Mouse (Mus musculus) myocyte (in vitro differentiated cells): Measurements from ENCODE around the gene Nfe2. TPM values are rescaled to one million over a fixed set of nuclear protein-coding genes. Genes with fewer than 3 reads are reported as not detected.

Experiments used
- H3K27me3 ChIP-seq: one replicate; pipeline ENCODE4 v1.6.1; 2011; ENCODE audit not compliant: control insufficient read depth, insufficient read depth, insufficient read length
- H3K36me3 ChIP-seq: one replicate; pipeline ENCODE4 v1.6.1; 2011; ENCODE audit not compliant: control insufficient read depth, insufficient read depth
- H3K4me2 ChIP-seq: one replicate; pipeline ENCODE4 v1.6.1; 2011; ENCODE audit warnings: low read depth, control low read depth
- H3K4me3 ChIP-seq: one replicate; pipeline ENCODE4 v1.5.1; 2011; ENCODE audit warnings: mild to moderate bottlenecking, control low read depth, moderate library complexity
- H3K79me2 ChIP-seq: one replicate; pipeline ENCODE4 v1.6.1; 2011; ENCODE audit not compliant: control insufficient read depth, insufficient read depth
- H3ac ChIP-seq: one replicate; pipeline ENCODE4 v1.6.1; 2011; ENCODE audit not compliant: control insufficient read depth, insufficient read length
- CEBPB ChIP-seq: IDR thresholded peaks from 2 replicates; pipeline ENCODE4 v1.6.1; 2011; ENCODE audit warnings: mild to moderate bottlenecking, moderate library complexity; ENCODE audit not compliant: poor library complexity, insufficient read depth, severe bottlenecking
- E2F4 ChIP-seq: IDR thresholded peaks from one replicate; pipeline ENCODE4 v1.6.1; 2011; ENCODE audit warnings: mild to moderate bottlenecking, control low read depth, moderate library complexity; ENCODE audit not compliant: insufficient read depth
- MAX ChIP-seq: IDR thresholded peaks from one replicate; pipeline ENCODE4 v1.6.1; 2011; ENCODE audit warnings: low read depth, mild to moderate bottlenecking, control low read depth
- MYOD1 ChIP-seq, 3 experiments: IDR thresholded peaks; one replicate each; pipeline ENCODE4 v1.6.1; 2011; ENCODE audit warnings: control low read depth in 2 of 3, low read depth in 2 of 3, mild to moderate bottlenecking in 2 of 3, moderate library complexity in 1 of 3; ENCODE audit not compliant: insufficient read length in 2 of 3, control insufficient read depth in 1 of 3
- MYOG ChIP-seq, 3 experiments: IDR thresholded peaks; one replicate each; pipeline ENCODE4 v1.6.1; 2011; ENCODE audit warnings: control low read depth in 2 of 3, low read depth in 2 of 3, mild to moderate bottlenecking in 2 of 3; ENCODE audit not compliant: insufficient read length in 2 of 3, control insufficient read depth in 1 of 3, insufficient read depth in 1 of 3
- POLR2A ChIP-seq: IDR thresholded peaks from one replicate; pipeline ENCODE4 v1.6.1; 2011; ENCODE audit warnings: low read depth, mild to moderate bottlenecking, control low read depth, moderate library complexity; ENCODE audit not compliant: insufficient read length
- POLR2AphosphoS2 ChIP-seq: IDR thresholded peaks from one replicate; pipeline ENCODE4 v1.6.1; 2011; ENCODE audit warnings: low read depth, control low read depth; ENCODE audit not compliant: insufficient read length
- REST ChIP-seq: IDR thresholded peaks from one replicate; pipeline ENCODE4 v1.6.1; 2011; ENCODE audit warnings: mild to moderate bottlenecking, control low read depth, moderate library complexity; ENCODE audit not compliant: insufficient read depth, insufficient read length
- SRF ChIP-seq: IDR thresholded peaks from one replicate; pipeline ENCODE4 v1.6.1; 2011; ENCODE audit warnings: low read depth; ENCODE audit not compliant: control insufficient read depth, insufficient read length
- TCF12 ChIP-seq: IDR thresholded peaks from one replicate; pipeline ENCODE4 v1.6.1; 2011; ENCODE audit warnings: mild to moderate bottlenecking, control low read depth; ENCODE audit not compliant: poor library complexity, insufficient read depth, severe bottlenecking
- TCF3 ChIP-seq: IDR thresholded peaks from one replicate; pipeline ENCODE4 v1.6.1; 2011; ENCODE audit warnings: low read depth, control low read depth; ENCODE audit not compliant: insufficient read length
- USF1 ChIP-seq: IDR thresholded peaks from one replicate; pipeline ENCODE4 v1.6.1; 2011; ENCODE audit warnings: low read depth, mild to moderate bottlenecking, control low read depth, moderate library complexity
- polyA plus RNA-seq: library from polyadenylated mRNA; unstranded; fragments of >200 nt; fragmentation: generic; extraction: Trizol; gene quantifications from one replicate; pipeline ENCODE4 v1.2.1, GENCODE M21; 2012; ENCODE audit warnings: missing spikeins

Nfe2 gene
- polyA plus RNA-seq, 1 experiment: 0.42 TPM

- H3K79me2 ChIP-seq: no peaks in the 10 kb centered on the region
- H3K4me2 ChIP-seq: no peak overlapping the region
- no peak for TF ChIP-seq CEBPB
- TF ChIP-seq SRF: no peak
- TF ChIP-seq POLR2AphosphoS2: no peak
- TF ChIP-seq POLR2A: no peak
- no peak for TF ChIP-seq TCF12
- no peak for TF ChIP-seq USF1
- no peak for TF ChIP-seq E2F4
- TF ChIP-seq TCF3: no peak
- no peak for TF ChIP-seq MAX
- TF ChIP-seq MYOG (IDR thresholded peaks at IDR 0.05; ENCODE audit: control insufficient read depth in 1 of 3, insufficient read depth in 1 of 3, insufficient read length in 2 of 3, low read depth in 2 of 3): no peak
- H3K36me3 ChIP-seq: peaks cover 47% of the 10 kb centered on the region
- H3K4me3 ChIP-seq: no peak overlapping the region
- no peaks in the 10 kb centered on the region for H3K27me3 ChIP-seq
- no peak overlapping the region for H3ac ChIP-seq
These were observed 39.1 kb upstream of the Nfe2 start for GRCm38 (mm10) chr15:103297313-103297712.

GRCm38 (mm10) chr15:103295851-103296250 is 37.6 kb upstream of the Nfe2 start:
- Histone ChIP-seq H3K27me3 (no peaks in the 10 kb centered on the region), H3K4me3 (no peak overlapping the region), H3ac (no peak overlapping the region), H3K79me2 (no peaks in the 10 kb centered on the region), H3K4me2 (no peak overlapping the region), H3K36me3 (peaks cover 53% of the 10 kb centered on the region)
- TF ChIP-seq E2F4 (no peak), TCF3 (no peak), MYOG (IDR thresholded peaks at IDR 0.05; ENCODE audit: control insufficient read depth in 1 of 3, insufficient read depth in 1 of 3, insufficient read length in 2 of 3, low read depth in 2 of 3) (no peak), MYOD1 (IDR thresholded peaks at IDR 0.05; ENCODE audit: control insufficient read depth in 1 of 3, insufficient read length in 2 of 3, low read depth in 2 of 3) (peak in 1 of 3 experiments; percentile 26), POLR2A (no peak), POLR2AphosphoS2 (no peak), TCF12 (no peak)

GRCm38 (mm10) chr15:103294649-103295048 is 36.4 kb upstream of the Nfe2 start:
- Histone ChIP-seq H3K36me3 (peaks cover 65% of the 10 kb centered on the region), H3K4me2 (no peak overlapping the region), H3K79me2 (no peaks in the 10 kb centered on the region), H3ac (no peak overlapping the region), H3K27me3 (no peaks in the 10 kb centered on the region), H3K4me3 (no peak overlapping the region)
- TF ChIP-seq POLR2AphosphoS2: no peak
- TF ChIP-seq CEBPB: no peak
- TF ChIP-seq MAX: no peak
- no peak for TF ChIP-seq USF1
- no peak for TF ChIP-seq TCF12
- no peak for TF ChIP-seq MYOG (IDR thresholded peaks at IDR 0.05; ENCODE audit: control insufficient read depth in 1 of 3, insufficient read depth in 1 of 3, insufficient read length in 2 of 3, low read depth in 2 of 3)
- TF ChIP-seq REST: no peak
- TF ChIP-seq E2F4: no peak
- TF ChIP-seq TCF3: no peak
- TF ChIP-seq POLR2A: no peak
- no peak for TF ChIP-seq MYOD1 (IDR thresholded peaks at IDR 0.05; ENCODE audit: control insufficient read depth in 1 of 3, insufficient read length in 2 of 3, low read depth in 2 of 3)

GRCm38 (mm10) chr15:103293375-103293774 is 35.2 kb upstream of the Nfe2 start:
- Histone ChIP-seq H3K4me3 (no peak overlapping the region), H3K36me3 (peaks cover 62% of the 10 kb centered on the region), H3K27me3 (no peaks in the 10 kb centered on the region), H3K4me2 (no peak overlapping the region), H3K79me2 (peaks cover 5% of the 10 kb centered on the region), H3ac (no peak overlapping the region)
- peak in 1 of 3 experiments; percentile 12 for TF ChIP-seq MYOD1 (IDR thresholded peaks at IDR 0.05; ENCODE audit: control insufficient read depth in 1 of 3, insufficient read length in 2 of 3, low read depth in 2 of 3)
- TF ChIP-seq REST: no peak

- H3ac ChIP-seq: no peak overlapping the region
- peaks cover 10% of the 10 kb centered on the region for H3K79me2 ChIP-seq
- H3K27me3 ChIP-seq: no peaks in the 10 kb centered on the region
- H3K36me3 ChIP-seq: peaks cover 56% of the 10 kb centered on the region
- H3K4me2 ChIP-seq: peak overlapping the region; percentile 54
- H3K4me3 ChIP-seq: no peak overlapping the region
- TF ChIP-seq CEBPB: no peak
- TF ChIP-seq SRF: no peak
These were observed 34.6 kb upstream of the Nfe2 start for GRCm38 (mm10) chr15:103292673-103293345.
